Mouse (Mus musculus): Measurements from ENCODE around the gene Adgrf1.

Adgrf1 gene

GRCm38 (mm10) chr17:43363921-43364320 is 93.8 kb downstream of the Adgrf1 start:
- no peak for DNase-seq

GRCm38 (mm10) chr17:43365297-43365696 is 95.2 kb downstream of the Adgrf1 start:
- DNase-seq = peak; percentile 31 to 74

GRCm38 (mm10) chr17:43366486-43366885 is 96.4 kb downstream of the Adgrf1 start:
- DNase-seq = peak; percentile 52 to 78

GRCm38 (mm10) chr17:43368171-43368576 is 98.0 kb downstream of the Adgrf1 start:
- DNase-seq = peak; percentile 22 to 35

- no peak for DNase-seq
Measured at GRCm38 (mm10) chr17:43372604-43373003, 102.5 kb downstream of the Adgrf1 start.

GRCm38 (mm10) chr17:43374020-43374419 is 103.9 kb downstream of the Adgrf1 start:
- DNase-seq = no peak

All from kidney, postnatal 36 days (tissue).